Mouse (Mus musculus): ENCODE results near the gene Smtnl2. TPM values are rescaled to one million over a fixed set of nuclear protein-coding genes. Genes with fewer than 3 reads are reported as not detected.

Smtnl2 gene
- total and polyA plus RNA-seq, 2 experiments from 2014 or later = 9.7 to 10.2 TPM

DNA sequence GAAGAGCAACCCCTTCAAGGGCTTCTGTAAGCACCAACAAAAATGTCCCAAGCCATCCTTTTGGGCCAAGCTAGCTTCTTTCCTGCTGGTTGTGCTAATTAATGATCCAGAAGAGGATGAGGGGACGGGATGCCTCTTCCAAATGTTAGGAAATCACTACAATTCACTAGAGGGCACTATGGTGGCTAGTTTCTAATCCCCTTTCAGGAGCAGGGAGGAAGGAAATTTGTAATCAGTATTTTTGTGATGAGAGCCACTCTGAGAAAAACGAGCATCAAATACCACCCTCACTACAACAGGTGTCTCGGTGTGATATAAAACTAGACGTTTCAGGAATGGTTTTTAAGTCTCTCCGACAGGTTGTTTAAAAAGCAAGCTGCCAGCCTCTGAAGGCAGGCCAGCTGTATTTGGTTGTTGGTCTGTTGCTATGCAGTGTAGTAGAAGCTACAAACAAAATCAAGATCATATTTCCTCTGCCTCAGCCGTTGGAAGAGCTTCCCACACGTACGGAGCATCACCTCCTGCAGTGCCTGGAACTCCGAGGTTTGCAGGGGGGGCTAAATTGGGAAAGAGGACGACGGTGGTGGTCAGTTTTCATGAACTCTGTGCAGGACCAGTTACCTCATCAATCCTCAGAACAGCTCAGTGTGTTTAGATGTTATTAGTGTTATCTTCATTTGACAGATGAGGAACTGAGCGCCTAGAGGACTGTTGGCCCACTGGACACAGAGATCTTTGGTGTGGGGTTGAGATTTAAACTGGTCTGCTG is 41.4 kb downstream of the Smtnl2 start:
- DNase-seq = peak; percentile 33
- WGBS = 34% methylated on average over 12 of the region's 12 CpGs

DNA sequence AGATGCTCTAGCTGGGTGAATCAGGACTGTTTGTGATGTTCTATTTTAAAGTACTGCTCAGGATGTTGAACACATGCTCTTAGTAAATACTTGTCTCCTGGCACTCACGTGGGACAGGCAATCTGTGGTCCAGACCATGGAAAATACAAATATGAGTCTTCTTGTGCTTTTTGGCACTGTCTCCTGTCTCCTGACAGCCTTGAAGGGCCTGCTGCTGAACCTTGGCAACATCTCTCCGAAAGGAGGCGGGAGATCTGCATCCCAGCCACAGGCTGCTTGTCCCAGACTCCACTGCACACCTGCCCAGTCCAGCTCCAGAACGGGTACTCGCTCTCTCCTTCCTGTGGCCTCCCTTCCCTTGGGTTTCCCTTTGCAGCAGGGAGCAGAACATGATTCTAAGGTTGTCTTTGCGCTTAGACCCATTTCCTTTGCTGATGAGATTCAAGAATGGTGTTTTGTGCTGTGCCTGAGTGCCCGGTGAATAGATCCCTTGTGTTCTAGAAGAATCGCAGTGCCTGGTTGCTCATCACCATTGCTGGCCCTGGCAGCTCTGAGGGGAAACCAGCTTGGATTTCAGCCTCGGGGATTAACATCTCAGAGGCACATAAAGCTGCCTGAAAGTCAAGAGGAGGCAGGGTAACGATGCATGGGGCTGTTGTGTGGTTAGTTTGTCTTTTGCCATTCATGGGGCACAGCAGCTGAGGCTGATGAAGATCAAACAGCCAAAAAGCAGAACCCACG is 43.4 kb downstream of the Smtnl2 start:
- no peaks in the 10 kb centered on the region for H3K36me3 ChIP-seq (ENCODE audit: insufficient read depth)
- WGBS = 37% methylated on average over 11 of the region's 11 CpGs
- no peaks in the 10 kb centered on the region for H3K4me1 ChIP-seq (ENCODE audit: insufficient read depth)
- H3K9ac ChIP-seq = no peak overlapping the region
- DNase-seq (peak; percentile 15), ATAC-seq (peak; percentile 16)
- H3K9me3 ChIP-seq (ENCODE audit: low read length) = no peaks in the 10 kb centered on the region
- no peaks in the 10 kb centered on the region for H3K27me3 ChIP-seq (ENCODE audit: insufficient read depth, low read length)
- TF ChIP-seq CTCF (IDR thresholded peaks at IDR 0.05; ENCODE audit: low read depth) = no peak
- no peak overlapping the region for H3K4me3 ChIP-seq (ENCODE audit: low read depth, low read length)
- no peak overlapping the region for H3K27ac ChIP-seq (ENCODE audit: low read depth, low read length)
- no peak overlapping the region for H3K4me2 ChIP-seq (ENCODE audit: low read depth)

More for the DNA sequence above, 41.4 kb downstream of the Smtnl2 start:
- H3K9ac ChIP-seq = no peak overlapping the region
- no peaks in the 10 kb centered on the region for H3K9me3 ChIP-seq (ENCODE audit: low read length)
- no peak overlapping the region for H3K4me3 ChIP-seq (ENCODE audit: low read depth, low read length)
- ATAC-seq = no peak
- H3K36me3 ChIP-seq (ENCODE audit: insufficient read depth) = no peaks in the 10 kb centered on the region
- H3K27ac ChIP-seq (ENCODE audit: low read depth, low read length) = no peak overlapping the region
- TF ChIP-seq CTCF (IDR thresholded peaks at IDR 0.05; ENCODE audit: low read depth) = peak; percentile 27
- H3K27me3 ChIP-seq (ENCODE audit: insufficient read depth, low read length) = no peaks in the 10 kb centered on the region
- H3K4me1 ChIP-seq (ENCODE audit: insufficient read depth) = no peaks in the 10 kb centered on the region
- no peak overlapping the region for H3K4me2 ChIP-seq (ENCODE audit: low read depth)

DNA sequence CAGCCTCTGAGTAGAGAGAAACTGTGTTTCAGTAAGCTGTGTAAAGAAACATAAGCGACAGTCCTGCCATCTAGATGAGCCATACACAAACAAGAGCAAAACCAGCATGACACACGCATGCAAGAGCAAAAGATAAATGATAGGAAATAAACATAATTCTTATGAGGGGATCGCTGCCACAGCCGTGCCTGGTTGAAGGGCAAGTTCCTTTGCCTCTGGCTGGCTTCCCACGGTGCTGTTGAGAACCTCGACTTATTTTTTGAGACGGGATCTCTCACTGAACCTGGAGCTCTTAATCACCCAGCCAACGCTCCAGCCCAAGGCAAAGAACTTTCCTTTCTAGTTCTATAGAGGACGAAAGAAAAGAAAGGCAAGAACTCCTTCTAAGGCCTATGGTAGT is 45.4 kb downstream of the Smtnl2 start:
- no peak overlapping the region for H3K9ac ChIP-seq
- no peak overlapping the region for H3K27ac ChIP-seq (ENCODE audit: low read depth, low read length)
- no peaks in the 10 kb centered on the region for H3K27me3 ChIP-seq (ENCODE audit: insufficient read depth, low read length)
- H3K4me2 ChIP-seq (ENCODE audit: low read depth) = no peak overlapping the region
- H3K36me3 ChIP-seq (ENCODE audit: insufficient read depth) = no peaks in the 10 kb centered on the region
- 85% methylated on average over 9 of the region's 9 CpGs for WGBS
- no peak overlapping the region for H3K4me3 ChIP-seq (ENCODE audit: low read depth, low read length)
- no peak for TF ChIP-seq CTCF (IDR thresholded peaks at IDR 0.05; ENCODE audit: low read depth)
- H3K4me1 ChIP-seq (ENCODE audit: insufficient read depth) = 0 out of 2 replicates have a peak, but pooled peaks cover 4% of the 10 kb centered on the region
- no peak for DNase-seq
- H3K9me3 ChIP-seq (ENCODE audit: low read length) = no peaks in the 10 kb centered on the region
- no peak for ATAC-seq

DNA sequence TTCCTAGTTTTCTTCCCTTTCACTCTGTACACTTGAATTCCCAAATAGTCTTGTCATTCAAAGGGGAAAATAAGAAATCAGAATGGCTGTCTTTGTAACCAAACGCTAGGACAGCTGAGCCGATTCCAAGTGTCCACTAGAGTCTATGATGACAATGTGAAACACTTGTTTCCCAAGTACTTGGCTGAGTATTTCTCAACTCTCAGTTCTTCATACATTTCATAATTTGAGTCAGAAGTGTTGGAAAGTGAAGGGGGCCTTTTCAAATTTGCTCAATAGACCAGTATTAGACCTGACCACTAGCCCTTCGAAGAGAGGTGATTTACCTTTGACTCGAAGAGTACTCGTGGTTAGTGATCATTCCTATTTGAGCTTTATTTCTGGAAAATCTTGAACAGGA is 47.0 kb downstream of the Smtnl2 start:
- H3K27ac ChIP-seq (ENCODE audit: low read depth, low read length) = no peak overlapping the region
- no peak overlapping the region for H3K9ac ChIP-seq
- no peak for TF ChIP-seq CTCF (IDR thresholded peaks at IDR 0.05; ENCODE audit: low read depth)
- no peaks in the 10 kb centered on the region for H3K9me3 ChIP-seq (ENCODE audit: low read length)
- WGBS = 95% methylated on average over 5 of the region's 5 CpGs
- no peak overlapping the region for H3K4me3 ChIP-seq (ENCODE audit: low read depth, low read length)
- ATAC-seq (no peak), DNase-seq (no peak)
- no peaks in the 10 kb centered on the region for H3K36me3 ChIP-seq (ENCODE audit: insufficient read depth)
- no peak overlapping the region for H3K4me2 ChIP-seq (ENCODE audit: low read depth)
- no peaks in the 10 kb centered on the region for H3K27me3 ChIP-seq (ENCODE audit: insufficient read depth, low read length)
- H3K4me1 ChIP-seq (ENCODE audit: insufficient read depth) = 0 out of 2 replicates have a peak, but pooled peaks cover 4% of the 10 kb centered on the region

DNA sequence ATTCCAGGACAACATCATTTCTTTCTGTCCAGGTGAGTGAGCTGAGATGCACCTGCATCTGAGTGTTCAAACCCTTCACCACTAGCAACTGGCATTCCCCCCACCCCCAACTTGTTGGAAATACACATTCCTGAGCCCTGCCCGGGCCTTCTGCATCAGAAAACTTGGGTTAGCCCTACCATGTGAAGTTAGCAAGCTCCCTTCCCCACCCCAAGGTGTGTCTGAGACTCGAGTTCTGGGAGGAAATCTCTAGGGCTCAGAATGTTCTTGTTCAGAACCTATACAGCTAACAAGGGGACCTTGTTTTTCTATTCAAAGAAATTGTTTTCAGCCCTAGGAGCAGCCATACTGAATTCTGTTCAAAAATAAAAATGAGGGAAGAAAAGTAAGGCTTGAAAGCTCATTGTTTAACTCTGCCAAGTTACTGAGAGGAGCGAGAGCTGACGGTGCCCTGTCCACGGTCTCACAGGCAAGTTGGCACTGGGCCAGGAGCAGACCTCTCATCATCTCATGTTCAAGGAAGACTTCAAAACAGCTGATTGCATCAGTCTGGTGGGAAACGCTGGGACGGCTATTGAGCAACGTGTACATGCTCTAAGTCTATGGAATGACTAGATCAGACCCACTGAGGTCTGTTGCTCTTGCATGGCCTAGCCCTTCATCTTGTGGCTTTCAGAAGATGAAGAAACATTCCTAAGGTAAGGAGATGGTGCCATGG is 47.8 kb downstream of the Smtnl2 start:
- 68% methylated on average over 8 of the region's 8 CpGs for WGBS
- H3K4me1 ChIP-seq (ENCODE audit: insufficient read depth) = 0 out of 2 replicates have a peak, but pooled peaks cover 4% of the 10 kb centered on the region
- no peak for TF ChIP-seq CTCF (IDR thresholded peaks at IDR 0.05; ENCODE audit: low read depth)
- DNase-seq (no peak), ATAC-seq (no peak)
- H3K4me3 ChIP-seq (ENCODE audit: low read depth, low read length) = no peak overlapping the region
- no peak overlapping the region for H3K27ac ChIP-seq (ENCODE audit: low read depth, low read length)
- H3K9ac ChIP-seq = no peak overlapping the region
- H3K36me3 ChIP-seq (ENCODE audit: insufficient read depth) = no peaks in the 10 kb centered on the region
- no peaks in the 10 kb centered on the region for H3K9me3 ChIP-seq (ENCODE audit: low read length)
- no peak overlapping the region for H3K4me2 ChIP-seq (ENCODE audit: low read depth)
- H3K27me3 ChIP-seq (ENCODE audit: insufficient read depth, low read length) = no peaks in the 10 kb centered on the region

DNA sequence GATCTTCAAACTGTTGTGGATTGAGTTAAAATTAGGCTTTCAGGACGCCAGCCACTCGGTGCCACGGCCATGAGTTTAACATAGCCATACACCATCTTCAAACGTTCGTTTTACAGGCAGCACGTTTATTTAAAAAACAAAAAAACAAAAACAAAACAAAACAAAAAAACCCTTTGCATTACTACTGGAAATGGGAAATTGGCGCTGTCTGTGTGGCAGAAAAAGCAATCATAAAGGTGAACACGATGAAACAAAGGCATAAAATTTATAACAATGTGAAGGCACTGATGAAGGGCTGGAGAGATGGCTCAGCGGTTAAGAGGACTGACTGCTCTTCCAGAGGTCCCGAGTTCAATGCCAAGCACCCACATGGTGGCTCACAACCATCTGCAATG is 49.2 kb downstream of the Smtnl2 start, which contains the start of gene Tekt1:
Gene Tekt1, minus strand, starts transcription at position 96 of the 395 bp plus-strand sequence.
- no peaks in the 10 kb centered on the region for H3K9me3 ChIP-seq (ENCODE audit: low read length)
- H3K36me3 ChIP-seq (ENCODE audit: insufficient read depth) = no peaks in the 10 kb centered on the region
- H3K27ac ChIP-seq (ENCODE audit: low read depth, low read length) = peak within 1 kb of the TSS; percentile 35; the same call in 1 of the 2 replicates

More for the DNA sequence above, 49.2 kb downstream of the Smtnl2 start, which contains the start of gene Tekt1:
- peak within 1 kb of the TSS; percentile 43 for H3K4me3 ChIP-seq (ENCODE audit: low read depth, low read length)
- no peak for TF ChIP-seq CTCF (IDR thresholded peaks at IDR 0.05; ENCODE audit: low read depth)
- no peaks in the 10 kb centered on the region for H3K27me3 ChIP-seq (ENCODE audit: insufficient read depth, low read length)
- ATAC-seq (no peak; the same call in 1 of the 2 replicates), DNase-seq (no peak)
- 22% methylated on average over 10 of the region's 10 CpGs for WGBS
- peak within 1 kb of the TSS; percentile 81 for H3K4me2 ChIP-seq (ENCODE audit: low read depth)
- 0 out of 2 replicates have a peak, but pooled peaks cover 4% of the 10 kb centered on the region for H3K4me1 ChIP-seq (ENCODE audit: insufficient read depth)
- H3K9ac ChIP-seq = peak within 1 kb of the TSS; percentile 52

All from forebrain, postnatal 0 days (tissue).